Mouse (Mus musculus): ENCODE measurements around the gene Mplkip. TPM values are rescaled to one million over a fixed set of nuclear protein-coding genes. Genes with fewer than 3 reads are reported as not detected.

Mplkip gene
- total and polyA plus RNA-seq, 3 experiments, result 20.1 to 39.1 TPM; not detected in 1

GRCm38 (mm10) chr13:17700090-17700715, 5.2 kb downstream of the Mplkip start:
- Histone ChIP-seq H3K27me3 (ENCODE audit: control insufficient read depth in 1 of 2, insufficient read depth in 2 of 2, low read length in 2 of 2) (no peaks in the 10 kb centered on the region), H3K36me3 (ENCODE audit: control insufficient read depth in 1 of 2, insufficient read depth in 2 of 2, low read length in 2 of 2) (peaks cover 0 to 42% of the 10 kb centered on the region in 2 experiments; a peak in 3 of 4 replicates), H3K4me1 (ENCODE audit: control insufficient read depth in 1 of 2, insufficient read depth in 2 of 2, low read length in 2 of 2) (peaks cover 10 to 24% of the 10 kb centered on the region in 2 experiments), H3K4me3 (ENCODE audit: control insufficient read depth in 1 of 2, insufficient read depth in 1 of 2, low read depth in 2 of 2, low read length in 2 of 2) (no peak overlapping the region), H3K9ac (ENCODE audit: control insufficient read depth, low read depth, low read length, poor library complexity, severe bottlenecking) (no peak overlapping the region), H3K9me3 (replicated peaks; ENCODE audit: insufficient read depth, low read length) (no peaks in the 10 kb centered on the region), H3K79me2 (ENCODE audit: control insufficient read depth, insufficient read depth, low read length, poor library complexity) (peaks cover 41% of the 10 kb centered on the region), H3K27ac (ENCODE audit: control insufficient read depth, low read depth, low read length) (no peak overlapping the region)
- TF ChIP-seq MAFK (IDR thresholded peaks at IDR 0.05; ENCODE audit: borderline replicate concordance, low read depth, low read length), result no peak
- peak; percentile 61 for TF ChIP-seq ZNF384 (IDR thresholded peaks at IDR 0.05; ENCODE audit: low read depth, low read length)
- DNase-seq (ENCODE audit: low read depth, low spot score), result no peak

DNA sequence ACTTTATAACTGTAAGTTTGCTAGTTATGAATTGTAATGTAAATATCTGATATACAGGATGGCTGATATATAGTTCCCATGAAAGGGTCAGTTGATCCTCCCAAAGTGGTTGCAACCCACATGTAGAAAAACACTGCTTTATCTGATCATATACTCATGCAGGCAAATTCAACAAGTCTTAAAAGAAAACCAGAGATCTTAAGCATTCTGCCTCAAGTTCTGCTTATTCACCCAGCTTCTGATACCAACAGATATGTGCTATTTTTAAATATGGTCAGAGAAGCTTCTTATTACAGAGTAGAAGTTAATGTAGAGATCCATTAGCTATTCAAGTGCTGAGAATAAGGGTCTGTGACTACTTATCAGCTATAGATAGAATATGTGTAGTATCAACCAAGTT, 6.3 kb downstream of the Mplkip start:
- H3K9me3 ChIP-seq (replicated peaks; ENCODE audit: insufficient read depth, low read length), result no peaks in the 10 kb centered on the region
- H3K27ac ChIP-seq (ENCODE audit: control insufficient read depth, low read depth, low read length), result no peak overlapping the region; the same call in 1 of the 2 replicates
- H3K27me3 ChIP-seq (ENCODE audit: control insufficient read depth in 1 of 2, insufficient read depth in 2 of 2, low read length in 2 of 2), result no peaks in the 10 kb centered on the region
- peaks cover 33% of the 10 kb centered on the region for H3K79me2 ChIP-seq (ENCODE audit: control insufficient read depth, insufficient read depth, low read length, poor library complexity)
- peaks cover 0 to 42% of the 10 kb centered on the region in 2 experiments; a peak in 3 of 4 replicates for H3K36me3 ChIP-seq (ENCODE audit: control insufficient read depth in 1 of 2, insufficient read depth in 2 of 2, low read length in 2 of 2)
- DNase-seq (ENCODE audit: low read depth, low spot score), result peak; percentile 50
- H3K4me3 ChIP-seq (ENCODE audit: control insufficient read depth in 1 of 2, insufficient read depth in 1 of 2, low read depth in 2 of 2, low read length in 2 of 2), result no peak overlapping the region
- H3K9ac ChIP-seq (ENCODE audit: control insufficient read depth, low read depth, low read length, poor library complexity, severe bottlenecking), result no peak overlapping the region
- H3K4me1 ChIP-seq (ENCODE audit: control insufficient read depth in 1 of 2, insufficient read depth in 2 of 2, low read length in 2 of 2), result peaks cover 10 to 24% of the 10 kb centered on the region in 2 experiments
- no peak for TF ChIP-seq USF1 (IDR thresholded peaks at IDR 0.05; ENCODE audit: low read depth, low read length)
- no peak for TF ChIP-seq ELF1 (IDR thresholded peaks at IDR 0.05; ENCODE audit: low read depth, low read length)
- TF ChIP-seq SIN3A (IDR thresholded peaks at IDR 0.05; ENCODE audit: low read length), result peak; percentile 34; the same call in 1 of the 2 replicates
- no peak for TF ChIP-seq TAL1 (IDR thresholded peaks at IDR 0.05; ENCODE audit: low read length)
- no peak for TF ChIP-seq SMC3 (IDR thresholded peaks at IDR 0.05; ENCODE audit: low read depth, low read length)
- no peak for TF ChIP-seq TBP (IDR thresholded peaks at IDR 0.05; ENCODE audit: low read depth, low read length)
- TF ChIP-seq NRF1 (IDR thresholded peaks at IDR 0.05; ENCODE audit: insufficient read depth, low read depth, low read length, poor library complexity, severe bottlenecking), result no peak
- no peak for TF ChIP-seq GABPA (IDR thresholded peaks at IDR 0.05; ENCODE audit: low read depth, low read length)
- no peak for TF ChIP-seq ZMIZ1 (IDR thresholded peaks at IDR 0.05; ENCODE audit: low read depth, low read length)
- no peak for TF ChIP-seq RCOR1 (IDR thresholded peaks at IDR 0.05; ENCODE audit: low read depth, low read length)
- TF ChIP-seq ZC3H11A (IDR thresholded peaks at IDR 0.05; ENCODE audit: low read depth, low read length), result no peak
- 0 out of 2 replicates have a peak, but pooled peaks have one; percentile 23 for TF ChIP-seq HCFC1 (IDR thresholded peaks at IDR 0.05; ENCODE audit: low read depth, low read length)
- TF ChIP-seq MEF2A (IDR thresholded peaks at IDR 0.05; ENCODE audit: extremely low read depth, insufficient replicate concordance, low read depth, low read length, poor library complexity, severe bottlenecking), result peak; percentile 91; the same call in 1 of the 2 replicates
- no peak for TF ChIP-seq KAT2A (conservative IDR thresholded peaks at IDR 0.05; ENCODE audit: low read depth, low read length)
- no peak for TF ChIP-seq UBTF (IDR thresholded peaks at IDR 0.05; ENCODE audit: borderline replicate concordance, insufficient read depth, low read depth, low read length)
- TF ChIP-seq E2F4 (IDR thresholded peaks at IDR 0.05; ENCODE audit: borderline replicate concordance, low read depth, low read length), result no peak
- TF ChIP-seq ZKSCAN1 (IDR thresholded peaks at IDR 0.05; ENCODE audit: low read depth, low read length), result no peak
- TF ChIP-seq CTCF (IDR thresholded peaks at IDR 0.05 in 2 of 3, conservative IDR thresholded peaks at IDR 0.05 in 1 of 3; ENCODE audit: control insufficient read depth in 1 of 3, insufficient read depth in 1 of 3, low read depth in 2 of 3, low read length in 3 of 3, poor library complexity in 1 of 3, severe bottlenecking in 1 of 3), result no peak
- TF ChIP-seq POLR2AphosphoS5 (IDR thresholded peaks at IDR 0.05; ENCODE audit: borderline replicate concordance, low read depth, low read length), result no peak
- no peak for TF ChIP-seq TCF12 (IDR thresholded peaks at IDR 0.05; ENCODE audit: low read depth, low read length)
- no peak for TF ChIP-seq POLR2A (IDR thresholded peaks at IDR 0.05; ENCODE audit: control insufficient read depth in 1 of 2, insufficient read depth in 1 of 2, low read depth in 1 of 2, low read length in 2 of 2, poor library complexity in 1 of 2)
- TF ChIP-seq BHLHE40 (IDR thresholded peaks at IDR 0.05; ENCODE audit: borderline replicate concordance, low read depth, low read length), result no peak
- TF ChIP-seq MYB (IDR thresholded peaks at IDR 0.05; ENCODE audit: low read depth, low read length), result no peak
- TF ChIP-seq JUND (IDR thresholded peaks at IDR 0.05; ENCODE audit: low read depth, low read length), result no peak
- TF ChIP-seq CHD1 (IDR thresholded peaks at IDR 0.05; ENCODE audit: low read depth, low read length), result no peak
- no peak for TF ChIP-seq CHD2 (IDR thresholded peaks at IDR 0.05; ENCODE audit: low read length)
- no peak for TF ChIP-seq RAD21 (IDR thresholded peaks at IDR 0.05; ENCODE audit: low read depth, low read length)
- TF ChIP-seq MXI1 (IDR thresholded peaks at IDR 0.05; ENCODE audit: low read depth, low read length), result no peak
- peak; percentile 44; the same call in 1 of the 2 replicates for TF ChIP-seq GATA1 (IDR thresholded peaks at IDR 0.05; ENCODE audit: low read depth, low read length)
